Mouse (Mus musculus) MEL (cell line): ENCODE data around the gene Acsm1.

Experiments
- CTCF ChIP-seq, 3 experiments: IDR thresholded peaks in 2 of 3; conservative IDR thresholded peaks in 1 of 3; 2 replicates each; pipeline ENCODE4 v1.5.1; 2011 to 2012; ENCODE audit warnings: low read length in 3 of 3, low read depth in 2 of 3, mild to moderate bottlenecking in 2 of 3, improper control_type of control experiment in 1 of 3, inconsistent platforms in 1 of 3, mixed read lengths in 1 of 3, moderate library complexity in 1 of 3; ENCODE audit not compliant: control insufficient read depth in 1 of 3, insufficient read depth in 1 of 3, poor library complexity in 1 of 3, severe bottlenecking in 1 of 3
- EP300 ChIP-seq, 2 experiments: IDR thresholded peaks; 2 replicates each; pipeline ENCODE4 v1.6.1; 2011; ENCODE audit warnings: improper control_type of control experiment in 2 of 2, low read length in 2 of 2, low read depth in 1 of 2, mild to moderate bottlenecking in 1 of 2
- ETS1 ChIP-seq: IDR thresholded peaks from 2 replicates; pipeline ENCODE4 v1.6.1; 2012; ENCODE audit warnings: low read depth, mild to moderate bottlenecking, inconsistent platforms, low read length, improper control_type of control experiment, moderate library complexity
- MAX ChIP-seq: IDR thresholded peaks from 2 replicates; pipeline ENCODE4 v1.6.1; 2011; ENCODE audit warnings: low read length, improper control_type of control experiment
- MYC ChIP-seq: IDR thresholded peaks from 2 replicates; pipeline ENCODE4 v1.6.1; 2011; ENCODE audit warnings: low read depth, mild to moderate bottlenecking, low read length, improper control_type of control experiment, moderate library complexity
- NRF1 ChIP-seq: IDR thresholded peaks from 2 replicates; pipeline ENCODE4 v1.6.1; 2014; ENCODE audit warnings: low read depth, mild to moderate bottlenecking, inconsistent platforms, low read length, improper control_type of control experiment, moderate library complexity; ENCODE audit not compliant: poor library complexity, insufficient read depth, severe bottlenecking
- POLR2A ChIP-seq, 2 experiments: IDR thresholded peaks; 2 replicates each; pipeline ENCODE4 v1.6.1; 2011 to 2012; ENCODE audit warnings: low read length in 2 of 2, mild to moderate bottlenecking in 2 of 2, control low read depth in 1 of 2, improper control_type of control experiment in 1 of 2, low read depth in 1 of 2, moderate library complexity in 1 of 2; ENCODE audit not compliant: control insufficient read depth in 1 of 2, insufficient read depth in 1 of 2, poor library complexity in 1 of 2
- POLR2AphosphoS2 ChIP-seq: IDR thresholded peaks from 2 replicates; pipeline ENCODE4 v1.6.1; 2011; ENCODE audit warnings: low read length, improper control_type of control experiment
- TCF12 ChIP-seq: IDR thresholded peaks from 2 replicates; pipeline ENCODE4 v1.6.1; 2014; ENCODE audit warnings: low read depth, mild to moderate bottlenecking, inconsistent platforms, low read length, improper control_type of control experiment, moderate library complexity
- ZNF384 ChIP-seq: IDR thresholded peaks from 2 replicates; pipeline ENCODE4 v1.6.1; 2012; ENCODE audit warnings: low read depth, mild to moderate bottlenecking, inconsistent platforms, low read length, improper control_type of control experiment

GRCm38 (mm10) chr7:119692302-119692701 lies 85.5 kb downstream of the Acsm1 start:
- TF ChIP-seq CTCF (IDR thresholded peaks at IDR 0.05 in 2 of 3, conservative IDR thresholded peaks at IDR 0.05 in 1 of 3; ENCODE audit: control insufficient read depth in 1 of 3, insufficient read depth in 1 of 3, low read depth in 2 of 3, low read length in 3 of 3, poor library complexity in 1 of 3, severe bottlenecking in 1 of 3) (no peak), POLR2A (IDR thresholded peaks at IDR 0.05; ENCODE audit: control insufficient read depth in 1 of 2, insufficient read depth in 1 of 2, low read depth in 1 of 2, low read length in 2 of 2, poor library complexity in 1 of 2) (no peak), TCF12 (no peak), MAX (no peak), POLR2AphosphoS2 (no peak), ETS1 (no peak), NRF1 (no peak), EP300 (IDR thresholded peaks at IDR 0.05; ENCODE audit: low read depth in 1 of 2, low read length in 2 of 2) (no peak), ZNF384 (no peak), MYC (no peak)
